Comparison of ENCODE assay signal across 17 mouse cellular contexts in the genomic region with DNA sequence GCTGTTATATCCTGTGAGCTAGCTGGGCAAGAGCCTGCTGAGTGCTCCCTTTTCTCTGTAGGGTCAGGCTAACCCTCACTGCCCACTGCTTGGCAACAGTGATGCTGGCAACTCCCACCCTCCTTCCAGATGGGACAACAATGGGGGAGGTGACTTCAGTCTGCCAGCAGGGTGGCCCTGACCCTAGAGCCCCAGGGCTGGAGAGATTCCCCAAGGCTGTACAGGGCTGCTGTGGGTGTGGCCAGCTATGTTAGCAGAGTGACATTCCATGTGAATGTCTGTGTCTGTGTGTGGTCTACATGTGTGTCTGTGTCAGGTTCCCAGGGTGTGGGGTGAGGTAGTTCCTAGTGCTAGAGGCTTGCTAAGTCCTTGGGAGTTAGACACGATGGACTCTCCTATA. TPM values are rescaled to one million over a fixed set of nuclear protein-coding genes. Genes with fewer than 3 reads are reported as not detected.
DNase-seq lines count a peak whose midpoint lies in the region; ATAC-seq and TF ChIP-seq lines count a peak whose summit lies in the region.
"Had no signal": no experiment of that assay in that cellular context is flagged by ENCODE, and none has a peak within 500 bp of the region (broad histone marks: within the 10 kb centered on the region; RNA-seq: fewer than 3 reads in every experiment).

No protein-coding gene starts in this region.

- peaks cover 58% of the 10 kb centered on the region for H3K27me3 ChIP-seq in heart, embryonic 15.5 days
- H3K27me3 ChIP-seq in midbrain, embryonic 13.5 days: peaks cover 64% of the 10 kb centered on the region
- peaks cover 72% of the 10 kb centered on the region for H3K27me3 ChIP-seq in midbrain, embryonic 10.5 days (ENCODE audit: low read depth, poor library complexity, severe bottlenecking)
- H3K27me3 ChIP-seq in embryonic facial prominence, embryonic 14.5 days (replicated peaks; ENCODE audit: control insufficient read depth, insufficient read depth, low read length): peaks cover 52% of the 10 kb centered on the region
- H3K27me3 ChIP-seq in testis, adult 2 months (ENCODE audit: control insufficient read depth, insufficient read depth, low read length): no peaks in the 10 kb centered on the region

- H3K36me3 ChIP-seq in heart, embryonic 15.5 days: no peaks in the 10 kb centered on the region
- H3K36me3 ChIP-seq in midbrain, embryonic 13.5 days: no peaks in the 10 kb centered on the region
- H3K36me3 ChIP-seq in midbrain, embryonic 10.5 days: no peaks in the 10 kb centered on the region
- no peaks in the 10 kb centered on the region for H3K36me3 ChIP-seq in embryonic facial prominence, embryonic 14.5 days (ENCODE audit: control insufficient read depth, insufficient read depth, low read length)
- H3K36me3 ChIP-seq in testis, adult 2 months (ENCODE audit: control insufficient read depth, insufficient read depth, low read length): no peaks in the 10 kb centered on the region

- TF ChIP-seq CTCF in testis, adult 2 months (IDR thresholded peaks at IDR 0.05; ENCODE audit: control insufficient read depth, insufficient read depth, insufficient replicate concordance, low read depth, low read length): no peak

- no peak for DNase-seq in heart, postnatal 14 days
- no peak for DNase-seq in midbrain, embryonic 10.5 days (ENCODE audit: low spot score)
- peak; percentile 29 for DNase-seq in embryonic facial prominence, embryonic 14.5 days (ENCODE audit: low spot score)
- no peak for DNase-seq in cerebellum, postnatal 14 days
- no peak for DNase-seq in cerebellum, postnatal 25 days
- DNase-seq: cerebellum, postnatal 36 days had no signal

- H3K27ac ChIP-seq in heart, embryonic 15.5 days: peak overlapping the region; percentile 53
- H3K27ac ChIP-seq in midbrain, embryonic 13.5 days: no peak overlapping the region
- H3K27ac ChIP-seq in midbrain, embryonic 10.5 days (replicated peaks): no peak overlapping the region
- peak overlapping the region; percentile 58; the same call in 1 of the 2 replicates for H3K27ac ChIP-seq in embryonic facial prominence, embryonic 14.5 days (replicated peaks; ENCODE audit: low read depth, low read length)
- 0 out of 2 replicates have a peak overlapping the region, but pooled peaks have one; percentile 18 for H3K27ac ChIP-seq in testis, adult 2 months (ENCODE audit: control insufficient read depth, insufficient read depth, low read depth, low read length)

- intact Hi-C loops in heart, postnatal 14 days (cut with DNase I): loop anchor here (10.0 kb wide), 1 partner anchor 279 kb away; no protein-coding TSS in a partner anchor

- no peak overlapping the region for H3K4me2 ChIP-seq in heart, embryonic 15.5 days
- H3K4me2 ChIP-seq in midbrain, embryonic 13.5 days (replicated peaks): no peak overlapping the region
- H3K4me2 ChIP-seq in embryonic facial prominence, embryonic 14.5 days (ENCODE audit: low read depth, low read length): no peak overlapping the region

- WGBS in heart, embryonic 15.5 days: 52% methylated on average over 1 of the region's 1 CpGs
- 54% methylated on average over 1 of the region's 1 CpGs for WGBS in midbrain, embryonic 13.5 days
- 75% methylated on average over 1 of the region's 1 CpGs for WGBS in midbrain, embryonic 10.5 days
- 25% methylated on average over 1 of the region's 1 CpGs for WGBS in embryonic facial prominence, embryonic 14.5 days

- no peak overlapping the region for H3K9ac ChIP-seq in heart, embryonic 15.5 days
- no peak overlapping the region for H3K9ac ChIP-seq in midbrain, embryonic 13.5 days (replicated peaks)
- no peak overlapping the region for H3K9ac ChIP-seq in embryonic facial prominence, embryonic 14.5 days (ENCODE audit: low read depth, low read length)

- no peak for TF ChIP-seq POLR2A in testis, adult 2 months (IDR thresholded peaks at IDR 0.05; ENCODE audit: control insufficient read depth, low read depth, low read length)

- H3K4me3 ChIP-seq in heart, embryonic 15.5 days: no peak overlapping the region
- H3K4me3 ChIP-seq in midbrain, embryonic 13.5 days (replicated peaks): no peak overlapping the region
- H3K4me3 ChIP-seq in midbrain, embryonic 10.5 days: no peak overlapping the region
- no peak overlapping the region for H3K4me3 ChIP-seq in embryonic facial prominence, embryonic 14.5 days (ENCODE audit: low read depth, low read length)
- H3K4me3 ChIP-seq in testis, adult 2 months (ENCODE audit: control insufficient read depth, low read depth, low read length): no peak overlapping the region
- H3K4me3 ChIP-seq: myocyte had no signal

- no peaks in the 10 kb centered on the region for H3K9me3 ChIP-seq in heart, embryonic 15.5 days (replicated peaks)
- H3K9me3 ChIP-seq in midbrain, embryonic 13.5 days: no peaks in the 10 kb centered on the region
- no peaks in the 10 kb centered on the region for H3K9me3 ChIP-seq in midbrain, embryonic 10.5 days (replicated peaks)
- no peaks in the 10 kb centered on the region for H3K9me3 ChIP-seq in embryonic facial prominence, embryonic 14.5 days (ENCODE audit: control insufficient read depth, low read length)

- no peak for ATAC-seq in heart, embryonic 15.5 days (replicated peaks; ENCODE audit: insufficient number of reproducible peaks, insufficient read depth, low FRiP score, low read depth)
- ATAC-seq in midbrain, embryonic 13.5 days: 0 out of 2 replicates have a peak, but pooled peaks have one; percentile 5
- no peak for ATAC-seq in embryonic facial prominence, embryonic 14.5 days (ENCODE audit: low read depth)
- ATAC-seq: forebrain, embryonic 16.5 days had no signal

- peaks cover 27% of the 10 kb centered on the region for H3K4me1 ChIP-seq in heart, embryonic 15.5 days (replicated peaks)
- peaks cover 32% of the 10 kb centered on the region for H3K4me1 ChIP-seq in midbrain, embryonic 13.5 days (replicated peaks)
- H3K4me1 ChIP-seq in midbrain, embryonic 10.5 days: peaks cover 63% of the 10 kb centered on the region
- 0 out of 2 replicates have a peak, but pooled peaks cover 17% of the 10 kb centered on the region for H3K4me1 ChIP-seq in embryonic facial prominence, embryonic 14.5 days (ENCODE audit: control insufficient read depth, insufficient read depth, low read length)
- peaks cover 32% of the 10 kb centered on the region for H3K4me1 ChIP-seq in testis, adult 2 months (ENCODE audit: control insufficient read depth, insufficient read depth, low read length)

RNA-seq across cellular contexts. Expression of a gene that starts 2.1 kb away (rescaled TPM):
- 41.9 and 47.2 TPM in 2 replicates for polyA plus RNA-seq in heart, embryonic 15.5 days (2015; fragmentation: Nextera tagmentation; extraction: Ambion mirVana)
- 10 to 100 TPM; 73.4 to 77.1 TPM for total RNA-seq in heart, postnatal 14 days (2021)
- polyA plus RNA-seq in midbrain, embryonic 13.5 days (2015; fragmentation: Nextera tagmentation; extraction: Ambion mirVana): 13.7 and 14.2 TPM in 2 replicates
- polyA plus RNA-seq in midbrain, embryonic 10.5 days (2016; fragmentation: Nextera tagmentation; extraction: Ambion mirVana): 17.6 and 18.8 TPM in 2 replicates
- 43.9 and 46.5 TPM in 2 replicates for polyA plus RNA-seq in embryonic facial prominence, embryonic 14.5 days (2014; fragmentation: Nextera tagmentation; extraction: Ambion mirVana)
- polyA plus RNA-seq in testis, adult 2 months (2012; rRNA removed): 5.0 and 5.5 TPM in 2 replicates
- total RNA-seq: CH12.LX had no signal

RNA-seq across cellular contexts. Expression of a gene that starts 6.6 kb away (rescaled TPM):
- 13.5 and 19.2 TPM in 2 replicates for polyA plus RNA-seq in heart, embryonic 15.5 days (2015; fragmentation: Nextera tagmentation; extraction: Ambion mirVana)
- total RNA-seq in heart, postnatal 14 days (2021): 1 to 10 TPM; 6.4 to 8.7 TPM
- 35.7 and 36.9 TPM in 2 replicates for polyA plus RNA-seq in midbrain, embryonic 13.5 days (2015; fragmentation: Nextera tagmentation; extraction: Ambion mirVana)
- 14.5 and 18.0 TPM in 2 replicates for polyA plus RNA-seq in midbrain, embryonic 10.5 days (2016; fragmentation: Nextera tagmentation; extraction: Ambion mirVana)
- polyA plus RNA-seq in embryonic facial prominence, embryonic 14.5 days (2014; fragmentation: Nextera tagmentation; extraction: Ambion mirVana): 21.2 and 26.8 TPM in 2 replicates
- 577 and 632 TPM in 2 replicates for polyA plus RNA-seq in testis, adult 2 months (2012; rRNA removed)

RNA-seq across cellular contexts. Expression of a gene that starts 16.7 kb away (rescaled TPM):
- not detected in 2 replicates for polyA plus RNA-seq in heart, embryonic 15.5 days (2015; fragmentation: Nextera tagmentation; extraction: Ambion mirVana)
- not detected for total RNA-seq in heart, postnatal 14 days (2021)
- polyA plus RNA-seq in midbrain, embryonic 13.5 days (2015; fragmentation: Nextera tagmentation; extraction: Ambion mirVana): not detected in 2 replicates
- 0.19 and 0.32 TPM in 2 replicates for polyA plus RNA-seq in midbrain, embryonic 10.5 days (2016; fragmentation: Nextera tagmentation; extraction: Ambion mirVana)
- polyA plus RNA-seq in embryonic facial prominence, embryonic 14.5 days (2014; fragmentation: Nextera tagmentation; extraction: Ambion mirVana): 0.47 TPM in 1 of 2 replicates, not detected in the other
- polyA plus RNA-seq in testis, adult 2 months (2012; rRNA removed): 0.16 TPM in 1 of 2 replicates, not detected in the other
- polyA plus RNA-seq: heart, embryonic 14.5 days; myocyte had no signal

RNA-seq across cellular contexts. Expression of a gene that starts 20.3 kb away (rescaled TPM):
- 30.9 and 45.3 TPM in 2 replicates for polyA plus RNA-seq in heart, embryonic 15.5 days (2015; fragmentation: Nextera tagmentation; extraction: Ambion mirVana)
- 1 to 10 TPM; 7.2 to 8.1 TPM for total RNA-seq in heart, postnatal 14 days (2021)
- polyA plus RNA-seq in midbrain, embryonic 13.5 days (2015; fragmentation: Nextera tagmentation; extraction: Ambion mirVana): 38.9 and 40.4 TPM in 2 replicates
- polyA plus RNA-seq in midbrain, embryonic 10.5 days (2016; fragmentation: Nextera tagmentation; extraction: Ambion mirVana): 74.5 and 81.1 TPM in 2 replicates
- polyA plus RNA-seq in embryonic facial prominence, embryonic 14.5 days (2014; fragmentation: Nextera tagmentation; extraction: Ambion mirVana): 82.2 and 88.4 TPM in 2 replicates
- polyA plus RNA-seq in testis, adult 2 months (2012; rRNA removed): 25.7 and 28.2 TPM in 2 replicates

RNA-seq across cellular contexts. Expression of a gene that starts 24.7 kb away (rescaled TPM):
- polyA plus RNA-seq in heart, embryonic 15.5 days (2015; fragmentation: Nextera tagmentation; extraction: Ambion mirVana): not detected in 2 replicates
- not detected for total RNA-seq in heart, postnatal 14 days (2021)
- polyA plus RNA-seq in midbrain, embryonic 13.5 days (2015; fragmentation: Nextera tagmentation; extraction: Ambion mirVana): not detected in 2 replicates
- polyA plus RNA-seq in midbrain, embryonic 10.5 days (2016; fragmentation: Nextera tagmentation; extraction: Ambion mirVana): not detected in 2 replicates
- polyA plus RNA-seq in embryonic facial prominence, embryonic 14.5 days (2014; fragmentation: Nextera tagmentation; extraction: Ambion mirVana): not detected in 2 replicates
- 409 and 417 TPM in 2 replicates for polyA plus RNA-seq in testis, adult 2 months (2012; rRNA removed)
- total RNA-seq: adrenal gland, adult 18-20 months; CH12.LX; layer of hippocampus, postnatal 25 days had no signal
- polyA plus RNA-seq: forebrain, embryonic 16.5 days; heart, embryonic 14.5 days; liver, embryonic 16.5 days; myocyte; thymus, postnatal 0 days had no signal

Comparison
In these comparisons a context has a peak if more than half of its experiments do, and no peak if none do; other contexts are left out.
1. H3K27ac ChIP-seq: peak in heart, embryonic 15.5 days (single experiment), embryonic facial prominence, embryonic 14.5 days (single experiment) and testis, adult 2 months (single experiment); none in midbrain, embryonic 13.5 days (single experiment) and midbrain, embryonic 10.5 days (single experiment).
2. RNA of a gene that starts 6.6 kb away (polyA plus RNA-seq): 577 to 632 TPM in testis, adult 2 months; 35.7 to 36.9 TPM in midbrain, embryonic 13.5 days, 21.2 to 26.8 TPM in embryonic facial prominence, embryonic 14.5 days, 14.5 to 18.0 TPM in midbrain, embryonic 10.5 days and 13.5 to 19.2 TPM in heart, embryonic 15.5 days; every median in the first group is over 10 times any median in the second.